Mouse (Mus musculus) testis, adult 2 months (tissue): Measurements from ENCODE around the gene AI661453. TPM values are rescaled to one million over a fixed set of nuclear protein-coding genes. Genes with fewer than 3 reads are reported as not detected.

Source experiments
- H3K27ac ChIP-seq: fragments of 200-500 bp; 2 replicates; pipeline ENCODE4 v1.5.1; 2012; ENCODE audit warnings: low read depth, low read length; ENCODE audit not compliant: control insufficient read depth, insufficient read depth
- H3K27me3 ChIP-seq: fragments of 200-500 bp; 2 replicates; pipeline ENCODE4 v1.6.1; 2012; ENCODE audit warnings: mild to moderate bottlenecking, low read length, moderate library complexity; ENCODE audit not compliant: control insufficient read depth, insufficient read depth
- H3K36me3 ChIP-seq: fragments of 200-500 bp; 2 replicates; pipeline ENCODE4 v1.6.1; 2012; ENCODE audit warnings: mild to moderate bottlenecking, low read length; ENCODE audit not compliant: control insufficient read depth, insufficient read depth
- H3K4me1 ChIP-seq: fragments of 200-500 bp; 2 replicates; pipeline ENCODE4 v1.6.1; 2012; ENCODE audit warnings: low read length; ENCODE audit not compliant: control insufficient read depth, insufficient read depth
- H3K4me3 ChIP-seq: fragments of 200-500 bp; 2 replicates; pipeline ENCODE4 v1.5.1; 2012; ENCODE audit warnings: low read depth, mild to moderate bottlenecking, low read length, moderate library complexity, mixed read lengths; ENCODE audit not compliant: control insufficient read depth
- CTCF ChIP-seq: fragments of 200-500 bp; IDR thresholded peaks from 2 replicates; pipeline ENCODE4 v1.5.1; 2012; ENCODE audit warnings: low read depth, mild to moderate bottlenecking, inconsistent platforms, low read length, moderate library complexity; ENCODE audit not compliant: control insufficient read depth, insufficient read depth, insufficient replicate concordance
- POLR2A ChIP-seq: fragments of 200-500 bp; IDR thresholded peaks from 2 replicates; pipeline ENCODE4 v1.6.1; 2012; ENCODE audit warnings: low read depth, mild to moderate bottlenecking, inconsistent platforms, low read length, moderate library complexity; ENCODE audit not compliant: control insufficient read depth
- polyA plus RNA-seq: library from polyadenylated mRNA; depleted of rRNA; stranded (reverse); fragments of >200 nt; gene quantifications from 2 replicates; pipeline ENCODE4 v1.2.3, GENCODE M21; 2012; rRNA removed

AI661453 gene
- polyA plus RNA-seq, 1 experiment: 0.53 TPM

DNA sequence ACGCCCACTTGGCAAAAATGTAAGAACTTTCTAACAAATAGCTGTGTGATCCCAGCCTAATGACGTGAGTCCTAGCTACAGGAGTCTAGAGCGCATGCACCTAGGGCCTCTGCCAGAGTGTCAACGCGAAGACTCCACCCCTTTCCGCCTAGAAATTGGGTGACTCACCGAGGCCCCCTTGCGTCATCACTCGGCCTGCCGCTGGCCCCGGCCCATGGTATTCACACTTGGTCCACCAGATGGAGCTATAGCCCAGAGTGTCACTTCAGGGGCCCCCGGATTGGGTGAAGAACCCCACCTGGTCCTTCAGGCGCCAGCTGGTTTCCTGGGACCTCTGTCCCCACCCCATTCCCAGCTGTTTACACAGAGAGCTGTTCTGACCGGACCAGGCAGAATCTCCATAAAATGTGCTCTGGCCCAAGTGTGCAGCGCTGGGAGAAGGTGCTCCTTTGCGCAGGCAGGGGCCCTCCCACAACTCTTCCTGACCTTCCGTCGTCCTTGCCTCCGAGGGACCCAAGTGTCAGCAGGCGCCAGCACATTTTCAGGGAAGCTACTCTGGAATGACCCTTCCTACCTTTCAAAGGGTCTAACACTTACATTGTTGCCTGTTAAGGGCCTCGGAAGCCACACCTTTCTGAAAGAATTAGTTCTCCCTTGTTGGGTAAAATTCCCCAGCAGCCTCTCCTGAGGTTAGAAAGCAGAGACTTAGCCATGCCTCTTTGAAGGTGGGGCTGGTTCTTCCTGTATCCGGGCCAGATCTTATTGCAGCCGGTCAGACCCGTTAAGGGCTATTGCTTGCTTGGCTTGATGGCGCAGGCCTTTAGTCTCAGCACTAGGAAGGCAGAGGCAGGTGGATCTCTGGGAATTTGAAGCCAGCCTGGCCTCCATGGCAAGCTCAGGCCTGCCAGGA lies 75.0 kb downstream of the AI661453 start:
- Histone ChIP-seq H3K4me1 (peaks cover 5% of the 10 kb centered on the region), H3K27me3 (no peaks in the 10 kb centered on the region), H3K27ac (peak overlapping the region; percentile 72), H3K36me3 (no peaks in the 10 kb centered on the region), H3K4me3 (no peak overlapping the region; the same call in 1 of the 2 replicates)
- peak; percentile 75 for TF ChIP-seq CTCF
- no peak for TF ChIP-seq POLR2A

GRCm38 (mm10) chr17:47512956-47513775 lies 76.8 kb downstream of the AI661453 start:
- TF ChIP-seq CTCF (no peak), POLR2A (no peak)
- Histone ChIP-seq H3K27me3 (no peaks in the 10 kb centered on the region), H3K27ac (no peak overlapping the region), H3K4me1 (peaks cover 3% of the 10 kb centered on the region; the same call in 1 of the 2 replicates), H3K4me3 (no peak overlapping the region), H3K36me3 (no peaks in the 10 kb centered on the region)

GRCm38 (mm10) chr17:47515180-47515844 lies 78.9 kb downstream of the AI661453 start:
- TF ChIP-seq CTCF: no peak
- no peak for TF ChIP-seq POLR2A
- H3K4me3 ChIP-seq: no peak overlapping the region
- peaks cover 3% of the 10 kb centered on the region; the same call in 1 of the 2 replicates for H3K4me1 ChIP-seq
- no peaks in the 10 kb centered on the region for H3K36me3 ChIP-seq
- no peak overlapping the region for H3K27ac ChIP-seq
- no peaks in the 10 kb centered on the region for H3K27me3 ChIP-seq

GRCm38 (mm10) chr17:47516232-47516631 lies 79.8 kb downstream of the AI661453 start:
- Histone ChIP-seq H3K27me3 (no peaks in the 10 kb centered on the region), H3K4me3 (no peak overlapping the region), H3K36me3 (no peaks in the 10 kb centered on the region), H3K4me1 (peaks cover 3% of the 10 kb centered on the region; the same call in 1 of the 2 replicates), H3K27ac (no peak overlapping the region)
- TF ChIP-seq CTCF (no peak), POLR2A (no peak)

DNA sequence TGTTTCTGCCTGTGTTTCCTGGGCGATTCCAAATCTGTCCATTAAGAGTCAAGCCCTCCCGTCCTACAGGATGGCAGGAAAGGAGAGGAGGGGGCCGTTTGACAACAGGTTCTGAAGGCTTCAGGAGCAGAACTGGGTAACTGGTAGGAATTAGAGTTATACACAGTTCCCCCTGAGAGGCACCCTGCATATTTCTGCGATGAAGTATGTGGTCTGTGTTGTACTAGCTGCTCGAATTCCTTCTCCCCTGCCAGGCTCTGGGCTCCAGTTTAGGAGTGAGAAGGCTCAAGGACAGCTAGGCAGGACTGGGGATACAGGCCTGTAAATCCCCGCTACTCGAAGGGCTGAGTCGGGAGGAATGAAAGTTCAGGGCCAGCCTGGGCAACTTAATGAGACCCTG lies 81.8 kb downstream of the AI661453 start:
- Histone ChIP-seq H3K4me1 (peaks cover 3% of the 10 kb centered on the region; the same call in 1 of the 2 replicates), H3K4me3 (no peak overlapping the region), H3K36me3 (no peaks in the 10 kb centered on the region), H3K27ac (peak overlapping the region; percentile 32; the same call in 1 of the 2 replicates), H3K27me3 (no peaks in the 10 kb centered on the region)
- no peak for TF ChIP-seq CTCF
- no peak for TF ChIP-seq POLR2A

Other genes with a start within 250 kb of the AI661453 start
- 20.5 and 21.3 TPM in 2 replicates for gene Mrps10, start 67.7 kb upstream of the AI661453 start, polyA plus RNA-seq
- gene Guca1b, start 51.2 kb upstream of the AI661453 start, polyA plus RNA-seq: 0.26 and 0.36 TPM in 2 replicates
- 10.1 and 15.0 TPM in 2 replicates for gene Guca1a, start 36.0 kb upstream of the AI661453 start, polyA plus RNA-seq
- gene 1700001C19Rik, start 761 bp downstream of the AI661453 start, polyA plus RNA-seq: 545 and 576 TPM in 2 replicates
- 15.3 and 17.3 TPM in 2 replicates for gene Taf8, start 65.7 kb downstream of the AI661453 start, polyA plus RNA-seq
- 253 and 256 TPM in 2 replicates for gene Ccnd3, start 68.4 kb downstream of the AI661453 start, polyA plus RNA-seq
- gene Bysl, start 174.9 kb downstream of the AI661453 start, polyA plus RNA-seq: 16.3 and 17.6 TPM in 2 replicates
- gene Med20, start 175.0 kb downstream of the AI661453 start, polyA plus RNA-seq: 13.4 and 17.0 TPM in 2 replicates
- 20.6 and 25.0 TPM in 2 replicates for gene Gm20517, start 175.0 kb downstream of the AI661453 start, polyA plus RNA-seq
- gene Usp49, start 194.1 kb downstream of the AI661453 start, polyA plus RNA-seq: 67.0 and 80.5 TPM in 2 replicates